Mouse (Mus musculus) liver, embryonic 15.5 days (tissue): ENCODE measurements at regions not wholly inside any gene's neighbourhood (a gene's known extent, or its start where the extent isn't known, plus 50 kb on each side); places are given as distances from the start of the nearest gene placed in this dataset.

Experiments
- ATAC-seq: fragments of 200-750 bp; cut with Nextera tagmentation; 2 replicates; pipeline ENCODE4 v1.8.0; 2017; ENCODE audit warnings: moderate number of reproducible peaks, mild to moderate bottlenecking, moderate library complexity; ENCODE audit not compliant: insufficient read depth
- H3K27ac ChIP-seq: fragments of 300-500 bp; sonication (generic); replicated peaks from 2 replicates; pipeline ENCODE4 v1.5.1; 2015; ENCODE audit warnings: mild to moderate bottlenecking, inconsistent platforms
- H3K27me3 ChIP-seq: fragments of 300-500 bp; sonication (generic); 2 replicates; pipeline ENCODE4 v1.6.1; 2015; ENCODE audit warnings: mild to moderate bottlenecking, inconsistent platforms
- H3K36me3 ChIP-seq: fragments of 300-500 bp; sonication (generic); replicated peaks from 2 replicates; pipeline ENCODE4 v1.6.1; 2015; ENCODE audit warnings: moderate library complexity, mild to moderate bottlenecking, inconsistent platforms
- H3K4me1 ChIP-seq: fragments of 300-500 bp; sonication (generic); replicated peaks from 2 replicates; pipeline ENCODE4 v1.6.1; 2015; ENCODE audit warnings: inconsistent platforms
- H3K4me2 ChIP-seq: fragments of 300-500 bp; sonication (generic); 2 replicates; pipeline ENCODE4 v1.6.1; 2015; ENCODE audit warnings: moderate library complexity, mild to moderate bottlenecking, inconsistent platforms
- H3K4me3 ChIP-seq: fragments of 300-500 bp; sonication (generic); replicated peaks from 2 replicates; pipeline ENCODE4 v1.5.1; 2015; ENCODE audit warnings: mild to moderate bottlenecking, inconsistent platforms
- H3K9ac ChIP-seq: fragments of 300-500 bp; sonication (generic); 2 replicates; pipeline ENCODE4 v1.6.1; 2015; ENCODE audit warnings: moderate library complexity, mild to moderate bottlenecking, inconsistent platforms
- H3K9me3 ChIP-seq: fragments of 300-500 bp; sonication (generic); replicated peaks from 2 replicates; pipeline ENCODE4 v1.6.1; 2016; ENCODE audit warnings: inconsistent platforms
- WGBS: fragments of 180-500 bp; shearing (Covaris S2); methylation state at CpG from one replicate; pipeline ENCODE4 v1.1.7; 2015; ENCODE audit warnings: mixed read lengths; ENCODE audit not compliant: insufficient replicate concordance; 5-methylcytosine and 5-hydroxymethylcytosine counted together

GRCm38 (mm10) chr8:87160416-87160815 lies 275.4 kb upstream of the N4bp1 start:
- Histone ChIP-seq H3K27ac (no peak overlapping the region), H3K4me3 (no peak overlapping the region), H3K27me3 (no peaks in the 10 kb centered on the region), H3K4me2 (no peak overlapping the region), H3K4me1 (no peaks in the 10 kb centered on the region), H3K9me3 (no peaks in the 10 kb centered on the region), H3K9ac (no peak overlapping the region), H3K36me3 (no peaks in the 10 kb centered on the region)
- 61% methylated on average over 2 of the region's 2 CpGs for WGBS
- ATAC-seq, result no peak

GRCm38 (mm10) chr8:87158322-87158721 lies 273.3 kb upstream of the N4bp1 start:
- ATAC-seq, result no peak
- no peaks in the 10 kb centered on the region for H3K9me3 ChIP-seq
- no peak overlapping the region for H3K4me3 ChIP-seq
- H3K4me2 ChIP-seq, result no peak overlapping the region
- no peak overlapping the region for H3K9ac ChIP-seq
- H3K4me1 ChIP-seq, result no peaks in the 10 kb centered on the region
- no peaks in the 10 kb centered on the region for H3K36me3 ChIP-seq
- WGBS, result 40% methylated on average over 8 of the region's 8 CpGs
- no peak overlapping the region for H3K27ac ChIP-seq
- no peaks in the 10 kb centered on the region for H3K27me3 ChIP-seq

GRCm38 (mm10) chr8:87155819-87156425 lies 270.9 kb upstream of the N4bp1 start:
- Histone ChIP-seq H3K36me3 (no peaks in the 10 kb centered on the region), H3K27me3 (no peaks in the 10 kb centered on the region)
- ATAC-seq, result no peak

GRCm38 (mm10) chr8:87152068-87152915 lies 267.2 kb upstream of the N4bp1 start:
- Histone ChIP-seq H3K4me3 (no peak overlapping the region), H3K9ac (no peak overlapping the region), H3K27ac (no peak overlapping the region), H3K4me2 (no peak overlapping the region), H3K9me3 (no peaks in the 10 kb centered on the region), H3K4me1 (no peaks in the 10 kb centered on the region), H3K36me3 (no peaks in the 10 kb centered on the region), H3K27me3 (no peaks in the 10 kb centered on the region)
- ATAC-seq, result no peak
- 52% methylated on average over 8 of the region's 8 CpGs for WGBS

More at GRCm38 (mm10) chr8:87155819-87156425, 270.9 kb upstream of the N4bp1 start:
- H3K4me2 ChIP-seq, result no peak overlapping the region
- no peak overlapping the region for H3K9ac ChIP-seq
- no peaks in the 10 kb centered on the region for H3K4me1 ChIP-seq
- no peaks in the 10 kb centered on the region for H3K9me3 ChIP-seq
- no peak overlapping the region for H3K27ac ChIP-seq
- H3K4me3 ChIP-seq, result no peak overlapping the region
- 57% methylated on average over 10 of the region's 10 CpGs for WGBS

- H3K27me3 ChIP-seq, result no peaks in the 10 kb centered on the region
- H3K4me1 ChIP-seq, result no peaks in the 10 kb centered on the region
- no peak overlapping the region for H3K4me2 ChIP-seq
- no peaks in the 10 kb centered on the region for H3K36me3 ChIP-seq
- no peak overlapping the region for H3K4me3 ChIP-seq
- no peak overlapping the region for H3K27ac ChIP-seq
- H3K9ac ChIP-seq, result no peak overlapping the region
- WGBS, result 65% methylated on average over 6 of the region's 6 CpGs
- no peaks in the 10 kb centered on the region; the same call in 1 of the 2 replicates for H3K9me3 ChIP-seq
- ATAC-seq, result no peak
These were observed 263.8 kb upstream of the N4bp1 start for GRCm38 (mm10) chr8:87148853-87149252.

- WGBS, result 56% methylated on average over 5 of the region's 5 CpGs
- no peak for ATAC-seq
- Histone ChIP-seq H3K36me3 (no peaks in the 10 kb centered on the region), H3K4me1 (no peaks in the 10 kb centered on the region), H3K27me3 (no peaks in the 10 kb centered on the region), H3K4me2 (no peak overlapping the region), H3K4me3 (no peak overlapping the region), H3K27ac (no peak overlapping the region), H3K9ac (no peak overlapping the region), H3K9me3 (no peaks in the 10 kb centered on the region; the same call in 1 of the 2 replicates)
These were observed 262.6 kb upstream of the N4bp1 start for GRCm38 (mm10) chr8:87147704-87148103.

- 57% methylated on average over 4 of the region's 4 CpGs for WGBS
- no peak overlapping the region for H3K4me3 ChIP-seq
- H3K4me2 ChIP-seq, result no peak overlapping the region
- no peak overlapping the region for H3K27ac ChIP-seq
- H3K9me3 ChIP-seq, result no peaks in the 10 kb centered on the region
- H3K9ac ChIP-seq, result no peak overlapping the region
- no peaks in the 10 kb centered on the region for H3K36me3 ChIP-seq
- no peaks in the 10 kb centered on the region for H3K27me3 ChIP-seq
- H3K4me1 ChIP-seq, result no peaks in the 10 kb centered on the region
- ATAC-seq, result no peak
These were observed 252.4 kb upstream of the N4bp1 start for GRCm38 (mm10) chr8:87137412-87137811.

- no peaks in the 10 kb centered on the region for H3K4me1 ChIP-seq
- WGBS, result 42% methylated on average over 3 of the region's 3 CpGs
These were observed 246.7 kb upstream of the N4bp1 start for GRCm38 (mm10) chr8:87131716-87132115.

GRCm38 (mm10) chr8:87130691-87131090 lies 245.6 kb upstream of the N4bp1 start:
- no peak overlapping the region for H3K9ac ChIP-seq
- no peak overlapping the region for H3K4me3 ChIP-seq
- ATAC-seq, result no peak
- H3K4me2 ChIP-seq, result no peak overlapping the region
- no peak overlapping the region for H3K27ac ChIP-seq
- no peaks in the 10 kb centered on the region for H3K27me3 ChIP-seq
- no peaks in the 10 kb centered on the region for H3K4me1 ChIP-seq
- no peaks in the 10 kb centered on the region for H3K36me3 ChIP-seq
- H3K9me3 ChIP-seq, result no peaks in the 10 kb centered on the region
- 24% methylated on average over 3 of the region's 3 CpGs for WGBS

More at GRCm38 (mm10) chr8:87131716-87132115, 246.7 kb upstream of the N4bp1 start:
- no peaks in the 10 kb centered on the region for H3K27me3 ChIP-seq
- no peak overlapping the region for H3K9ac ChIP-seq
- H3K4me3 ChIP-seq, result no peak overlapping the region
- no peak for ATAC-seq
- no peak overlapping the region for H3K27ac ChIP-seq
- H3K9me3 ChIP-seq, result no peaks in the 10 kb centered on the region
- H3K4me2 ChIP-seq, result no peak overlapping the region
- no peaks in the 10 kb centered on the region for H3K36me3 ChIP-seq

GRCm38 (mm10) chr8:87128593-87128992 lies 243.5 kb upstream of the N4bp1 start:
- Histone ChIP-seq H3K4me3 (no peak overlapping the region), H3K4me1 (no peaks in the 10 kb centered on the region), H3K4me2 (no peak overlapping the region), H3K27ac (no peak overlapping the region), H3K9me3 (no peaks in the 10 kb centered on the region), H3K27me3 (no peaks in the 10 kb centered on the region), H3K36me3 (no peaks in the 10 kb centered on the region), H3K9ac (no peak overlapping the region)
- WGBS, result 52% methylated on average over 4 of the region's 4 CpGs
- ATAC-seq, result no peak

GRCm38 (mm10) chr8:87116190-87116765 lies 231.2 kb upstream of the N4bp1 start:
- Histone ChIP-seq H3K9me3 (no peaks in the 10 kb centered on the region), H3K36me3 (no peaks in the 10 kb centered on the region), H3K9ac (no peak overlapping the region), H3K4me1 (no peaks in the 10 kb centered on the region), H3K27me3 (no peaks in the 10 kb centered on the region), H3K4me2 (no peak overlapping the region), H3K4me3 (no peak overlapping the region), H3K27ac (no peak overlapping the region)
- ATAC-seq, result no peak
- WGBS, result 67% methylated on average over 14 of the region's 14 CpGs
